Mouse (Mus musculus) retina, embryonic 14.5 days (tissue): ENCODE measurements around the gene Camk1g.

Experiments
- DNase-seq: peaks from one replicate; pipeline ENCODE4 v3.0.0-alpha.2; 2015; ENCODE audit warnings: low spot score

Gene Camk1g

DNA sequence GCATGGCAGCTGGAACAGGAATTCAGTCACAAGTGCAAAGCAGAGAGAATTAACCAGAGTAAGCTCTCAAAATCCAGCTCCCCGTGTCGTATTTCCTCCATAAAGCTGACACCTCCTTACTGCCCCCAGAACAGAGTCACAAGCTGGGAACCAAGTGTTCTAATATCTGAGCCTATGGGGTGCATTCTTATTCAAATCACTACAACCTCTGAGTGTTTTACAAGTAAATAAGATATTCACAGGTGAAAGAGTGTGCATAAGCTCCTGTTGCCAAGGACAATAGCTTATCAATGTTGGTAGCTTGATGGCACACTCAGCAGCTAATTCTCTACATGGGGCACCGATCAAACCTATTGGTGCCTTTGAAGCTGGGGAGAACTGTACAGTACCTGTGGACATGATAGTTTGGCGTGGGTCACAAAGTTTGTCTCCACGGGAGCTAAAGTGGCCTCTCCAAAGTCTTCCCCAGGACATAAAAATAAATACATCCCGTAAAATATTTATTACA, 3.9 kb upstream of the Camk1g start:
- DNase-seq = no peak

DNA sequence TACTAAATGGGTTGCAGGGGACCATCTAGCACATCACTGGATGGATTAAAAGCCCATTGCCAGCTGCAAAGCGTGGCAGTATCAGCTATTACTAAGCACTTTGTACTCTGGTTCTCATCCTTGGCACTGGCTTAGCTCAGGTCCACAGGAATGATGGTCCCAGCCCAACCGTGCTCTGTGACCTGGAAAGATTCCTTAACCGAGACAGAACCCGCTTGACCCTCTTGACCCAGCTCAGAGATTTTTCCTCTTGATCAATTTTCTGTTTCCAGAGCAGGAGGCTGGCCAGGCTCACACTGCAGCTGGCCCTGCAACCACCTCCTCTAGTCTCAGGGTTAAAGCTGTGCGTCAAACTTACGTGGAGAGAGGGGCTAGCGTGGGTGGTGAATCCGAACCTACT, 1.0 kb downstream of the Camk1g start:
- peak; percentile 30 for DNase-seq

DNA sequence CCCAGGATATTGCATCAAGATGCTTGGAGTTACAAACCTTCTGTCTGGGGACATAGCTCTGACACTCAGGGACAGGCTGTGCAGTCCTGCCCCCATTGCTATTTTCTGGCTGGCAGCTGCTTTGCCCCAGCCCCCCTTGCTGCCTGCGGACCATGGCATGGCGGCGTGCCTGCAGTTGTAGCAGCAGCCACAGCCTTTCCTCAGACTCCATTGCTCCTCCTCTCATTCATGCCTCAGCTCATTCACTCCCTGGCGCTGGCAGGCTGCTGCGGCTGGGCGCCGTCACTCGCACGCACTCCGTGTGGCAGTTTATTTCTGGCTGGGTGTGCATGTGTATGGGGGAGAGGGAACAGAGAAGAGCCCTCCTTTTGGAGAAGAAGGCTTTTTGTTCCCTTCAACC, 2.0 kb downstream of the Camk1g start:
- DNase-seq = peak; percentile 39

DNA sequence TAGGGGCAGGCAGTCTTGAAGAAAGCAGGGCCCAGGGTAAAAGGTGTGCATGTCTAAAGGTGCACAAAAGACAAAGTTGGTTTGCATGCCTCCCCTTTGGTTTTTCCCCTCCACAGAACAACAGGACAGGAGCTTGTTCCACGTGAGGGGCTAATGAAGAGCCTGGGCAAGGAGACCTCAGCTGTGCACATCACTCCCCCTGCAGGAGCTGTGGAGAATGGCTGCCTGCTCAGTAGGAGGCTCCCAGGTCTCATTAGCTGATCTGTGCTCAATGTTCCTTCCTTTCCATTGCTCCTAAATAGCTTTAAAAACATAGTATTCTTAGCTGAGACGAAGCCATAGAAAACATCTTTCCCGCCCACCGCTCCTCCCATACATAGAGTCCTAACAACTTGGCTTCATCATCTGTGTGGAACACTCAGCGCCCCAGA, 6.3 kb downstream of the Camk1g start:
- peak; percentile 74 for DNase-seq

DNA sequence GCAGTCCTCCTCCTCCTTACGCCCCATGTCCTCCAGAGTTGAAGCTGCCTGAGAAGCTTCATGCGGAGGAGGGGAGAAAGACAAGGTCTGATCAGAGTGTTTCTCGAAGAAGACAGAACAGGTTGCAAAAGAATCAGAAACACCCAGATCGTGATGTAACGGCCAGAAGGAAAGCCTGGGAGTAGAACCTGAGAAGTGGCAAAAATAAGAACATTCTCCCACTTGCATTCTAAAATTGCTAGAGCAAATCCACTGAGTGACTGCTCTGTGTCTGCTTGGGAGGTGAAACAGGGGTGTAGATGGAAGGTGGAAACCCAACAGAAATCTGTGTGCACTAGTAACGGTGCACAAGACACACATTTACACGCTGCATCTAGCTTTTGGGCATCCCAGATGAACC, 8.0 kb downstream of the Camk1g start:
- no peak for DNase-seq

DNA sequence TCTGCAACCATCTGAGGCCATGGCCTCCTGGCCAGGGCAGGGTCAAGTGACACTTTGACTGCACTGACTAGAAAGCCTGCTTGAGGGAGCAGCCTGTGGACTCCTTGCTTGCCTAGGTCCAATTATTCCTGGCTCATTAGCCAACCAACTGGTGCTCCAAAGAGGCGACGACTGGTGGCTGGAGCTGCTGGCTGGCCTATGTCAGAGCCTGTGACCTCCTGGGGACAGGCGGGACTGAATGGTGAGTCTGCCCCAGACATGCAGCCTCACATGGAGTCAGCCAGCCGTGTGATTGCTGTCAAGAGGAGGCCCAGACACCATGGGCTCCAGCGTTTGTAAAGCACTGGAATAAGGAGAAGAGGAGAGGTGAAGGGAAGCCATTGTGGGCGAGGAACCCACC, 8.9 kb downstream of the Camk1g start:
- DNase-seq = peak; percentile 57

DNA sequence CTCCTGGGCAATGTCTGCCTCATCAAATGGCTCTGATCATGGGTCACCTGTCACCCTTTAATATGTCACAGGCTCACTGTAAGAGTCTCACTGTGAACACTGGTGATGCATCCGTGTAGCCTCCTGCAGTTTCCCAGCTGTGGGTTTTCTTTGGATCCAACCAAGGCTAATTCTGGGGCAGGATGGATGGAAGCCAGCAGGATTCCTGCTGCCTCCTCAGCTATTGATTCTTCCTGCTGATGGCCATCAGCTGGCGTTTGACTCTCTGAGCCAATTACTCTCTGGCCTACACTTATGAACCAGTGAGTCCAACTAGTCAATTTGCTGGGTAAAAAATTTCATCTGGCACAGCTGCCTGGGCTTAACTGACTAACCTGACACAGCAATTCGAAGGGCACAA, 10.9 kb downstream of the Camk1g start:
- no peak for DNase-seq

DNA sequence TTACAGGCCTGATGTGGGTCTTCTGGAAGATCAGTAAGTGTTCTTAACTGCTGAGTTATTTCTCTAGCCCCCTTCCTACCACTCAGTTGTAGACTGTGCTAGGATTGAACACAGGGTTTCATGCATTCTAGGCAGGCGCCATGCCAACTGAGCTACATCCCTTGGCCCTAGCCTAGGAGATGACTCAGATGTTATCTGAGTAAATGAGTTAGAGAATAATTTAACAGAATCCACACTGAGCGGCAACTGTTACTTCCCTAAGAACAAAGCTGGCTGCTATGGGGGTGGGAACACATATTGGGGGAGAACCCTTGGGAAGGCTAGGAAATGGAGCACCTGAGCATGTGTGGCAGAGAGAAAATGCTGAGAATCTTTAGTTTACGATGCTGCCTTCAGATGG, 18.5 kb downstream of the Camk1g start:
- no peak for DNase-seq

DNA sequence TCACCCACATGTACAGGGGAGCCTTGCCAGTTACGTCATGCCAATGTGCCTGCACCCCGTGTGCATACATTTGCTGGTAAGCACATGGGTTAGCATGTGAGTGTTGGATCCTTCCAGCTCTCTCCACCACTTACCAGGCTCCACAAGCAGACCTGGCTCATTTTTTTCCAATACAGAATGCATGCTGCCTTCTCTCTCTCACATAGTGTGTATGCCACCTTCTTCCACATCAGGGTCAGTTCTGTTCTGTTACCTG, 19.6 kb downstream of the Camk1g start:
- DNase-seq = no peak

DNA sequence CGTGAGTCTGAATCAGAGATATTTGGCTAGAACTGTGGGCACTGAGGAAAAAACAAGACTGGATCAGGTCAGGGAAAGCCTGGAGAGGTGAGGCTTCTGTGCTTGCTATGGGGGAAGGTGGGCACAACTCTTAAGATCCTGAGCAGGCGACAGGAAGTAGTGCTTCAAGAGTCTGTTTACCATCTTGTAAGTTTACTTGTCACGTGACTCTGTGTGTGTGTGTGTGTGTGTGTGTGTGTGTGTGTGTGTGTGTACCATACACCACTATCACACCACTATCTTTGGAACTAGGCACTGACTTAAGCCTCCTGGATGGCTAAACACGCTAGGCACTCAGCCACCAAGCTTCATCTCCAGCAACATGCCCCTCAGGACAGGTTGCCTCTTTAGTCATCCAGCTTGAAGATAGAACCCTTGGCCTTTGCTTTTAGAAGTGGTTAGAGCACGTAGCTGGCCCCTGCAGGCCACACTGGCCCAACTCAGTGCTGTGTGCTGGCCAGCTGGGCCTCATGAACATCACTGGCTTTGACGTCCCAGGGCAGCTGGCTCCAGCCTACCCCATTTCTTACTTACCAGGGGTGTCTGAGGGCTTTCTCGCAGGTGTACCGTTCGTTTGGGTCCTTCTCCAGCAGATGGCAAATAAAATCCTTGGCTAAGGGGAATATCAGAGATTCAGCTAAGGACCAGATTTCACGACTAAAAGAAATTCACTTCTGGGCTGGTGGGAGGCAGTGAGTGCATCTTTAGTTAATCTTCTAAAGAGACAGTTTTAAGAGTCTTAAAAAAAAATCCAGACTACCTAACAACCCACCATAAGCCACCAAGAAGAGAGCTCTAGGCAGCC, 20.2 kb downstream of the Camk1g start:
- no peak for DNase-seq

DNA sequence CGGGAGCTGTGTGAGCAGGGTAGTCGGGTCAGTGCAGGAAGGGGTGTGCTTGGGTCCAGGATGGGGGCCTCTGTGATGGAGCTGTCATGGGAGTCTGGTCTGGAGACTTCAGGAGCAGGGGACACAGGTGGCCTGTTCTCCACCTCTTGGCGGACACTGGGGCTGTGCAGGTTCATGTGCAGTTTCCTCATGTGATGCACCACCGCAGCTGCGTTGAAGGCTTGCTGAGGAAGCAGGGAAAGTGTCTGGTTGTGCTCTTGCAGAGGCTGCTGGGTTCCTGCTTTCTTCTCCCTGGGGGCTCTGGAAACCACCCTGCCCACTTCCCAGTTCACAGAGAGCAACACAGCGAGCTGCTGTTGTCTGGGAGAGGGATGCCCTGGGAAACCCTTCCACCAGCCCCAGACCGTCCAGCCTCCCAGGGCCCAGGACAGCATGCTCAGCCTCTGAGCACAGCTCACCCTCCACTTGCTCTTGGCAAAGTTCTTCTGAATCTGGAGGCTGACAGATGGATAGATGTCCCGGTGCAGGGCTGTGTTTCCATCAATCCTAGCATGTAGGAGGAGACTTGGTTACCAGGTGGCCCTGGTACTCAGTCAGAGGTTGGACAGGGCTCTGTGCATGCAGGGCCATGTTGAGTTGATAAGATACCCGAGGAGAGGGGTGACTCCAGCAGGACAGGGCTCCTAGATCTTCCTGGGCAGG, 21.7 kb downstream of the Camk1g start:
- no peak for DNase-seq

DNA sequence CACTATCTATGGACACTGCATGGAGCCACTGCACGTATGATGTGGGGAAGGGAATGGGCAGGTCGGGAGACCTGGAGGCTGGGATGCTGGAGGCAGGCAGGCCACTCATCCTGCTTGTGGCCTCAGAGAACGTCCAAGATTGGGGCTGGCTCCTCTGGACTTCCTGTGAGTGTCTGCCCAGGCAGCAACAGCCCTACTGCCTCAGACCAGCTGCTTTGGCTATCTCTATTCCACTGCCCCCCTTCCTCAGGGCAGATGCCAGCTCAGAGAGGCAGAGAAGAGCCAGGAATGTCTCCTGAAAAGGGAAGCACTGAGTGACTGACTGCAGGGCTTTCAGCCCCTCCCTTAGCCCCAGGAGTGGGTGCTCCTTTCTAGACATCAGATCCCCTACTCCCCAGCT, 23.2 kb downstream of the Camk1g start:
- DNase-seq = no peak

DNA sequence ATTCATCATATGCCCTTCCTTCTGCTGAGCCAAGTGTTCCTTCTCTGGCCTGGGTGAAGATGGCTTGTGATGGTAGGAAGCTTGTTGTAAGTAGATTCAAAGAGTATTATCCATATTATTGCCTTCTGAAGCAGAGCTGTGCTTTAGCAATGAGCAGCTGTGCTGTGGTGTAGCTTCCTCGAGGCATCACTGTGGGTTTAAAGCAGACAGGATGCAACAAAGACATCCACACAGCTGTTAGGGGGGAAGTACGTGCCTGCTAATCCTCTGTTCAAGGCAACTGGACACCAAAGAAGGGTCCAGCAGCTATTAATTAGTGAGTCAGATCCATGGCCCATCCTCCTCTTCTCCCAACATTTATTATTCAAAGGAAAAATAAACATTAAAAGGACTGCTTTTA, 25.1 kb downstream of the Camk1g start:
- DNase-seq = no peak

DNA sequence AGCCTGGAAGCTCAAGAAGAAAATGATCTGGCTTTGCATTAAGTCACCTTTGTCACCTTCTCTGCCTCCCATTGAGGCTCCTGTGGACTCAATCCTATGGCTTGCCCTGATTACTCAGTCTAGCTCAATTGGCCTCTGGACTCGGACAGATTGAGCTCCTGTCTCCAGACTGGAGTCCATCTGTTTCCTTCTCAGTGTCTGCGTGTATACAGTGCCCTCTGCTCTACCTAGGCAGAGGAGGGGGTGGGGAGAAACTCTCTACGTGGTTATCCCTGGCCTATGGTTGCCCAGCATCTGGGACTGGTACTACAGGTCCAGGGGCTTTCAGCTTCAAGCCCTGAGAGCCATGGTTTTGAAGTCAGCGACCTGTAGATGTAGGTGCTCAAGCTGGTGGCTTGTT, 26.2 kb downstream of the Camk1g start:
- DNase-seq = no peak

DNA sequence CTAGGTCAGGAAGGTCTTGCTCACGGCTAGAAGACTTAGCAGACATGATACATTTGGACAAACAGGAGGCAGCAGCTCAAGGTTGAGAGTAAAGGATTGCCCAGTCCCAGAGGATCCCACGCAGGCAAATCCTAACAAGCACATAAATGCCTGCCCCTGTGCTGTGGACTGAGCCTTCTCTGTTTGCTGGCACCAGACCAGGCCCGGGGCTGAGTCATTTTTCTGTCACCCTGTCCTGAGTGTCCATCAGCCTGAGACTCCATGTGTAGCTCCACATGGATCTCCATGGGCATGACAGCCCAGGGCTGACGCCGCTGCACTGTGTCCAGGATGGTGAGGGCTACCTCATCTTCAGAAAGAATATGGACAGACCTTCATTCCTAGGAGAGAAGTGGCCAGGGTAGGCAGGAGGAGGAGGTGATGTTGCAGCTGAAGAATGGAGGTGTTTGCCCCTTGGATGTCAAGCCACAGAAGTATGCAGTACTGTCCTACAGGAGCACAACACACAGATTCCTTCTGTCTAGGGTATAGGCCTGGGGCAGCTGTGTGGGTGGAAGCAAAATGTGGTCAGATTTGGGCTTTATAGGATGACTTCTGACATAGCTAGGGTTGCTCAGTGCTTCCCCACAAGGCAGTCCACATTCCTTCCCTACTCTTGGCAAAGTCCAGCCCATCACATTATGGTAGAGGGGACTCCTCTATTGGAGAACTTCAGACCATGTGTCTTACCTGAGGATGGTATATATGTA, 27.7 kb downstream of the Camk1g start:
- DNase-seq = no peak

DNA sequence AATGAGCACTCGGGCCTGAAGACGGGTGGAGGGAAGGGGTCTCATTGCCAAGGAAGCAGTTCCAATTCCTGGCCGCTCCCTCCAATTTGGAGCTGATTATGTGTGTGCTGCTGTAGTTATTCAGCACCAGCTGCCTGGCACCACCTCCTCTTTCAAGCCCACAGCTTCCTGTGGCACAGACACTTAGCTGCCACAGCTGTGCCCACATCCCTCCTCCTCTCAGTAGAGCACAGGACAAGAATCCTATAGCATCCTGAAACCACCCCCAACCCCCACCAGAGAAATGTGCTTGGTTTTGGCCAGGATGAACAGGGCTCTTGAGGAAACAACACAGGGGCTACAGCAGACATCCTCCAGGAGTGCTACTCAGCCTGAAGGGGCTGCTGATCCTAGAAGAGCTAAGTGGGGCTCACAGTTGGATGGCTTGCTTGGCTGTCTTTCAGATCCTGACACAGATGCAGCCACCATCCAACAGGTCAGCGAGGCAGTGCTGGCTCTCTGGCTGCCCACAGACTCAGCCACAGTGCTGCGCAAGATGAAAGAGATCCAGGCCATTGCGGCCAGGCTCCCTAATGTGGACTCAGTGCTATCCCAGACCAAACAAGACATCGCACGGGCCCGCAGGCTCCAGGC, 31.6 kb downstream of the Camk1g start:
- no peak for DNase-seq

DNA sequence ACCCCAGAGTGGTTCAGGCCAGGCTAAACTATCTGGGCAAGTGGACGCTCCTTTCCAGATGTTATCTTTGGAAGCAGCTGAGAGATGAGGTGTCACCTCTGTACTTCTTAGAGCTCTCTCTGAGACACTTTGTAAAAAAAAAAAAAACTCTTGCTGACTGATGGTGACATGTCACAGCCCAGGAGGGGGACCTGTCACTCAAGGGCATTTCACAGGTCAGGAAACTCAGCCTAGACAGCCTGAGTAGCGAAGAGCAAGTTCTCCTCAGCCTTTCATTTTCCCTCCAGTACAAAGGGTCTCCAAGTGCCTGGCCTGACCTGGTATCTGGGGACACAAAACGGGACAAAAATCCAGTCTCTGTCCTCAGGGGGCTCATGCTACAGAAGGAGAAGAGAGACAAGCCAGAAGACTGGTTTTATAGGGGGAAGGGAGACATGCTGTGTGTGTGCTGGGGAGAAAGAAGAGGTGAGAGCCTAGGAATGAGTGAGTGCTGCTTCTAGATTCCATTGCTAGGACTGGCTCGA, 32.2 kb downstream of the Camk1g start:
- DNase-seq = no peak

DNA sequence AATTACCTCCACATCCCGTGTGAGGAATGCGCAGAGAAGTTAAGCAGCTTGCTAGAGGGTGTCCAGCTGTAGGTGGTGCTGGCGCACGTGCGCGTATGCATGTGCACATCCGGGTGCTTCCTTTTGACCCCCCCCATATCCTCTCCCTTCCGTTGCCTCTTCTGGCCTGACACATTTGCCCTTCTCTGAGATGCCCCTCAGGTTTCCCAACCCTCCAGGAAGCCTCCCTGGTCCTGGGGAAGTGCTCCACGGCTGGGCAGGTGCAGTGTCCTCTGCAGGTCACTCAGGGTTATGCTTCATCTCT, 33.1 kb downstream of the Camk1g start:
- DNase-seq = no peak

DNA sequence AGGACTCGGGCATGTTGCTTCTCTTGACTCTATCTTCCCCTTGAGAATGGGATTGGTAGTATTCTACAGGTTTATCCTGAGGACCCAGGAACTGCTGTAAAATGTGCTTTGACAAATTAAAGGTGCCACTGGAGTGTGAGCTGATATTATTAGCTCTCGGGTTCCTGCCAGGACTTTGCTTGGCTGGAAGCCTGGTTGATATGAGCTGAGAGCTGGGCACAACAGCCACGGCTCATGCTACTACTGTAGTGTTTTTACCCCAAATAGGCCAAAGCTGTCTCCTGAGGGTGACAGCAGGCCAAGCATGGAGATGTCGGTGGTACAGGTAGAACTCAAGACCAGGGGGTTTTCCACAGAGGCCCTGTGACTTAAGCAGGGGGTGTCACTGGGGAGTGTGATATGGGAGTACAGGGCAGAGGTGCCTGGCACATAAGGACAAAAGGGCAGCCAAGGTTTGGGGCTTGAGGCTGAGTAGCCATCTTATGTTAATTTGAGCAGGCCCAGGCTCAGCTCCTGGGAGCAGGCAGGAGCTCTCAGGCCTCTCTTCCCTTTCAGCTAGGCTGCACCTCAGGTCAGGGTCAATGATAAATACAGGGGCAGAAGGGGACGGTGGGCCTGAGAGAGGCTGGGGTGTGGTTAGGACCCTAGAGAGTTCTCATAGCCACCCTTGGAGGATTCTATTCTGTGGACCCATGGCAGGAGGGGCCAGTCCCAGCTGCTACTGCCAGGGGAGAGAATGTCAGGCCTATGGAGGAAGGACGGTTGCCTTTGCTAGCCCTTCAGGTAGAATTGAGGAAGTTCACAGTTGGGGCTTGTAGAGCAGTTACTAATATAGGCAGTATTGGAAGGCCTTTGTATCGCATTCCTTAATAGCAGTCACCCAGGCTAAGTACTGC, 33.7 kb downstream of the Camk1g start:
- DNase-seq = no peak

DNA sequence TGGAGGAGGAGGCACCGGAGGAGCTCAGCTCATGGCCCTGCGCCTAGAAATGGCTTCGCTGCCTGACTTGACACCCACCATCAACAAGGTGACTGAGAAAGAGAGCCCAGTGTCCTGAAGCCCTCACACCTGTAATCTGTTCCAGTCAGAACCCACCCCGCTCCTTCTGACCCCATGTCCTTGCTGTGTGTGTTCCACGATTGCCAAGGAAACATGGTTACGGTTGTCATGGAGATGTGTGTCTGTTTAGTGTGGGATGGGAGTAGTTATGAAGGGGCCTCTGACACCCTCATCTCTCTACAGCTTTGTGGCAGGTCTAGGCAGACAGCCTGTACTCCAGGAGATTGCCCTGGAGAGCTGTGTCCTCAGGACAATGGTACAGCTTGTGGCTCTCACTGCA, 35.6 kb downstream of the Camk1g start:
- DNase-seq = peak; percentile 13

DNA sequence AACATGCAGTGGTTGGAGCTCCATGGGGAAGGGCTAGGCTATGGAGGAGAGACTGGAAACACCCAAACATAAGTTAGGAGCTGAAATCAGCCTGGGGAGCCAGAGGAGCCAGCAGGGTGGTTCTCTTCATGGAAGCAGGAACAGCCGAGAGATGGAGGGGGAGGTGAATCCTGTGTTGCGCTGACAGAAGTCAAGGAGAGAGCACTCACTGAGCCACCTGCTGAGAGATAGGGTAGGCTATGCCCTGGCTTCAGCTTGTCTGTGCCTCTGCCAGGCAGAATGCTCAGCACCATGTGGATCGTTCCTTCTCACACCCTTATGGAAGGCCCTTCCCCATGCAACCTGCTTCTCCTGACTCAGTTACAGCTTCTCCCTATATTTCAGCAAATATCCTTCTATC, 36.3 kb downstream of the Camk1g start:
- DNase-seq = no peak
